Mouse (Mus musculus) CD8-positive naive resting alpha-beta T cell, adult 2 months (primary cell): Measurements from ENCODE around the gene 4933434E20Rik.
A peak's percentile ranks its signal among the peaks of the same experiment; 100 is the strongest.

Source experiments
- DNase-seq, 2 experiments: peaks; one replicate each; pipeline ENCODE4 v3.0.0; 2022; ENCODE audit warnings: low read depth in 2 of 2, low spot score in 2 of 2

4933434E20Rik gene

DNA sequence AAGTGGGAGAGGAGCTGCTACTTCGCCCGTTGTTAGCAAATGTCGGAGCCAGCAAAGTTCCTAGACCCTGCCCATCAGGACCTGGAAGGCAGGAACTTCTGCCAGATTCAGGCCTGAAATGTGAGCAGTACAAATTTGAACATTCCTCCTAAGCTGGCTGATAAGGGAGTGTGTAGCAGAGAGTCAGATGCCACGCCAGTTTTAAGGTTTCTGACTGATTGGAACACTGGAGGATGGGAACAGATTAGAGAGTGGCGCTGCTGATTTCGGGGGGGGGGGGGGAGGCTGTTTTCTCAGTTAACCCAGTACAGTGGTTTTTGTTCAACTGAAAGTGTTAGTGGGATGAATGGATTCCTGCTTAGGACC is 29.0 kb downstream of the 4933434E20Rik start:
- DNase-seq = no peak

DNA sequence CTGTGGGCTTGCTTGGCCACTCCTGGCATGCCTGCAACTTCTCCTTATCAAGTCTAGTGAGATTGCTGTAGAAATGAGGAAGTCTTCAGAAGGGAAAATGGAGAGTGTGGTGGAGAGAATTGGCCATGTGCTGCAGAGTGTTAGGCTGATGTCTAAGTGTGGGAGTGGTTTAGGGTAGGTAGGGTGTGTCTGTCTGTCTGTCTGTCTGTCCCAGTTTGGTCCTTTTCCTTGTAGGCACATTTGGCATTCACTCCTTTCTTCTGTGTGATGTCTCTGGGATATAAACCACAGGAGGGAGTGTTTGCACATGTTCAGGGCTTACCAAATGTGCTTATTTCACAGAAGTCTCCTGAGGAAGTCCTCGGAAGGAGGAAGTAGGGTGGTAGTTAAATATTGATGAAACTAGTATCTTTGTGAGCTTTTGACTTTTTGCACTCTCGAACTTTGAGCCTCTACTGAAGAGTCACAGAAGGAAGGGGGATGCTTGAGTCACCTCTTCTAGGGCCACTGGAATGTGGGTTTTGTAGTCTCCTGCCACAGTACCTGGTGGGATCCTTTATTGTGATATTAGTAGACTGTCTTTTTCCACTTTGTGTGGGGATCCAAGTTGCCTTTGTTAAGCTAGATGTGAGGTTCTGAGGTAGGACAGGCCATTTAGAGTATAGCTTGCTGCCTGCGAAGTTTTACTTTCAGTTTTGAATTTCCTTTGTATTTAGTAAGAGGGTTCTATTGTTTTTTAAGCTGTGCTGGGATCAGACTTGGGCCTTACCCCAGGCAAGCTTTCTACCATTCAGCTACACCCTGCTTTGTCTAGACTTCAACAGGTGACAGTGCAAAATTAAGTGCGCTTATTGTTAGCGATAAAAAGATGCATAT is 30.2 kb downstream of the 4933434E20Rik start:
- no peak for DNase-seq

DNA sequence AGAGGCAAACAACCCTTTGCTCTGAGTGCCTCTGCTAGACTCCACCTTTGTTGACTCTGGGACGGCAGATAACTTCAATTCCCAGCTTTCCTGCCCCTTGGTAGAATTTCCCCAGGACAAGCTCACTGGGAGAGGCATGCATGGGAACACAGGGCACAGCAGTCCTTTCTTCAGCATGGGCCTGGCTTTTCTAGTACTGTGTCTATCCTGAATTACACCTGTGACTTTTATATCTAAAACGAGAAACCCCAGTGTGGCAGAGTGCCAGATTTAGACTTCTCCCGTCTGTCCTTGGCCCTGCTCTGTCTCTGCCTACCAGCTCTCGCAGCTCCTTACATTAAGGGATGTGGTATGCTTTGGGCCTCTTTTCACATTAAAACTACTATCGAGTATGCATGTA is 31.6 kb downstream of the 4933434E20Rik start:
- DNase-seq = no peak

DNA sequence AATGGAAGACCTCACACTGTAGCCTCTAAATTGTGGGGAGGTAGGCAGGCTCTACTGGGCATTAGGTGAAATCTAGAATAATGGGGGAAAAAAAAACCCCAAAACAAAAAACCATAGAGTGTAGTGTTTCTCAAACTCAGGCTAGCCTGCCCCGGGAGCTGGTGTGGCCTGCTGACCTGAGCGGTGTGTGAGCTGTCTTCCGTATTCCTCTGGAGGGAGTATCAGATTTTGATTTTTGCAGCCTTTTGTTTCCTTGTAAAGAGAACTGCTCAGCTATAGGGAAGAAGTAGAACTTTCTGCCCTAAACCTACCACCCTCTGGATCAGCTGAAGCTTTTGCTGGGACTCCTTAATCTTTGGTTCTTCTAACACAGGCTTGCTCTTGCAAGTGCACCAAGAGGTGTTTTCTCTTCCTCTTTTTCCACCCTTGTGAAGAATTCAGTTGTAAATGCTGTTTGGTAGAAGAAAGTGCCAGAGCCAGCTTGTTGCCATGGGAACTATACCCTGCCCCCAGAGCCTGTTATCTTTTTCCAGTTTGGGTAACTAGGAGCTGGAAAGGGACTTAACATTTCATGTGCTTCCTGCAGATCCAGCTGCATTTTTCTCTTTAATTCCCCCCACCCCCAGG is 32.4 kb downstream of the 4933434E20Rik start:
- DNase-seq = no peak

DNA sequence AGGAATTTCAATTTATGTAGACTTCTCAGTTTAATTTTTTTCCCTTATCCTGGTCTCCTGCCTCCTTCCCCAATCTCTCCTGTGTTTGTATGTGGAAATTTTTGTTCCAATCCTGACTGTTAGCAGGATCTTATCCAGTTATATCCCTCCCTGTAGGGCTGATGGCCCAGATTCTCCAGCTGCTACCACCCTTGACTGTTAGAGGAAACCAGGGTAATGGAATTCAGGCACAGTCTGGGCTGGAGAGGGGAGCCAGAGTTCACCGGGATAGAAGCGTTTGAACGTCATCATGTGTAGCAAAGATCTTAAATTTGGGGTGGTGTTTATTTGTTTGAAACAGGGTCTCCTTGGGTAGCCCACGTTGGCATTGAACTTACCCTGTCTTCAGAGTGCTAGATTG is 33.4 kb downstream of the 4933434E20Rik start:
- DNase-seq = no peak

DNA sequence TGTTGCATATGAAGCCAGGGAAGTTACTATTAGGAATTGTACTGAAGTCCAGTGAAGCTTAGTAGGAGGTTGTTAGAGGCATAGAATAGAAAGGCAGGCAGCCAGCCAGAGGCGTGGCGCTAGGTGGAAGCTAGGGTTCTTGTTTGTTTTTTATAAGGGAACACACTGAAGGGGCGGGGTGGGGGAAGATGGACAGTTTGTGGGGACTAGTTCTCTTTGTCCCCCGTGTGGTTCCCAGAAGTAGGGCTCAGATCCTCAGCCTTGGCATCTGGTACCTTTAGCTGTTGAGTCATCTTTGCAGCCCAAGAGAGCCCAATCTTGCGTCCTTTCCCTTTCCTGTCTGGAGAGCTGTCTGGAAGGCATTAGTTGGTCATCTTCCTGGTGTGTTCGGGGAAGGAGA is 33.8 kb downstream of the 4933434E20Rik start:
- DNase-seq = no peak

DNA sequence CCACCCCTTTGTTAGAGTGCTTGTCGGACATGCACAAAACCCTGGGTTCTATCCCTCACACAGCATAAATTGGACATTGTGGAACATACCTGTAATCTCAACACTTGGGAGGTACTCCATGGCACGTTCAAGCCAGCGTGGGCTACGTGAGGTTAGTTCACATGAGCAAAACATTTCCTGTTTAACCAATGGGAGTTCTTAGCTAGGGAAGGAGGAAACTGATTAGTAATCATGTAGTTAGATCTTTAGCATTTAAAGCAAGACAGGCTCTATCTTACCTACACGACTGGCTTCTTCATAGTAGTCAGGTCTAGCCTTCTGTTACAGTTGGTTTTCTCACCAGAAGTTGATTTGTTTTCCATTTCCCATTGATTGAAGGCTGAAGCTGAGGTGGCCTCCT is 34.6 kb downstream of the 4933434E20Rik start:
- DNase-seq = no peak

DNA sequence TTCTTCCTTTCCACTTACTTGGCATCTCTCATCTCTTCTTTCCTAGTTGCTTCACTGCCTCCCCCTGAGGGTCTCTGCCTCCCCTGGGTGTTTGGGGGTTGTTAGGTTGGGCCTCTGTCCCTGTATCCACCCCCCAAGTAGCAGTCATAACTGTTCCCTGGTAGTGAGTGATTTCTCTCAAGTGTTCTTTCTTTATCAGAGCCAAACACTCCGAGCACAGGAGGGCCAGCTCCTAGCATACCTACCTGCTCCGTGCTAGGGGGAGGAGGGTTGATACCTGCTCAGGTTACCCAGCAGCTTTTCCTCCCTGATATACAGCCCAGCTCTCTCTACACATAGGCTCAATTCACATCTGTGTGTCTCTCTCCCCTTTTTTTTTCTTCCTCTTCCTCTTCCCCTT is 37.2 kb downstream of the 4933434E20Rik start:
- DNase-seq = no peak

DNA sequence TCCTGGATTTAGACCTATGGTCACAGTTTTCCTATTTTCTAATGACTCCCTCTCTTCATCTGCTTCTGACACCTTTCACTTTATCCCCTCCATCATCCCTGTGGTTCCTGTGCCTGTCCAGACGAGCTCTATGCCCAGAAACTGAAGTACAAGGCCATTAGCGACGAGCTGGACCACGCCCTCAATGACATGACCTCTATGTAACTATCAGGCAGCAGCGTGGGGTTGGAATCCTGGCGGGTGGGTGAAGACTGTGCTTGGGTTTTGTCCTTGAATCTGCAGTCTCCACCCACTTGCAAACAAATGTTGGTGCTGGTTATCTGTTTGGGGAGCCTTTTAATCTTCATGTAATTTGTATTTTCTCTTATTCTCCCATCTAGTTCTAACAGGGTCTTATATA is 39.5 kb downstream of the 4933434E20Rik start:
- no peak for DNase-seq

DNA sequence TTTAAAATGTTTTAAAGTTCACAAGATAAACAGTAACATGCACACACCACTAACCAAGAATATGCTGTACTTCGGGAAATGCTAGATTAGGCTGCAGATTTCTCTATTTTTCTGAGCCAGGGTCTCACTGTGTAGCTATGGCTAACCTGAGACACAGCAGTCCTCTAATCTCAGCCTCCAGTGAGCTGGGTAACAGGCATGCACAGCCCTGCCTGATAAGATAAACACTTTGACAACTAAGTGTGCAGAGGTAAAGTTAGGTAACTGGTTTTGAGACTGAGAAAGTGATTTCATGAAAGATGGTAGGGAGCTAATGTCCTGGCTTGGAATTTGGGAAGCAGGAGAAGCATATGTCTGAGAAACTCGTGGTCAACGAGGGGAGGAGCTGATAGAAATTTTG is 43.0 kb downstream of the 4933434E20Rik start:
- no peak for DNase-seq

DNA sequence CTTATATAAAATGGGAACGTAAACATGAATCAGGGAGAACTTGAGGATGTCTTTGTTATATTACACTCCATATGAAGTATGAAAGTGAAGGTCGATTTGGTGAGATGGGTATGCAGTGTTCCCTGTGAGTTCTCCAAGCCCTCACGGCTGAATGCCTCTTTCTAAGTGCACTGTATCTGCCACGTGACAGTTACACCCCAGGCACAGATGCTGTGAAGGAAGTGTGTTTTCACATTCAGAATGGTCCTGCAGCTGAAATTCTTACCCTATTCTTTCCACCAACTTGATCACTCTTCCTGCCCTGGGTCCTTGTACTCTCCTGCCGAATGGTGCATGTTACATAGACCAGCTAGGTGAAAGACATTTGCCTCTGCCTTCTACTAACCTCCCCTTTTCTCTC is 46.5 kb downstream of the 4933434E20Rik start:
- DNase-seq = no peak

DNA sequence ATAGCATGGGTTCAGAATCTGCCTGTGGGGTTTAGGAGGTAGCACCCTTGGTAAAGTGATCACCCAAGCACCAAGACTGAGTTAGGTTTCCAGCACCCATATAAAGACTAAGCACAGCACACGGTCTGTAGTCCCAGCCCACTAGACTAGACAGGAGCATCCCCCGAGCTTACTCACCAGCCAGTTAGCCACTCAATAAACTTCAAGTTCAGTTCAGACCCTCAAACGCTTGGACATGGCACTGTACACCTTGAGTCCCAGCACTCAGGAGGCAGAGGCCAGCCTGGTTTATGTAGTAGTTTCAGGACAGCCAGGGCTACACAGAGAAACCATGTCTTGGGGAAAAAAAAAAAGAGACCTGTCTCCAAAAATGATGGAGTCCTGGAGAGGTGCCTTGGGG is 49.6 kb downstream of the 4933434E20Rik start:
- DNase-seq = no peak

DNA sequence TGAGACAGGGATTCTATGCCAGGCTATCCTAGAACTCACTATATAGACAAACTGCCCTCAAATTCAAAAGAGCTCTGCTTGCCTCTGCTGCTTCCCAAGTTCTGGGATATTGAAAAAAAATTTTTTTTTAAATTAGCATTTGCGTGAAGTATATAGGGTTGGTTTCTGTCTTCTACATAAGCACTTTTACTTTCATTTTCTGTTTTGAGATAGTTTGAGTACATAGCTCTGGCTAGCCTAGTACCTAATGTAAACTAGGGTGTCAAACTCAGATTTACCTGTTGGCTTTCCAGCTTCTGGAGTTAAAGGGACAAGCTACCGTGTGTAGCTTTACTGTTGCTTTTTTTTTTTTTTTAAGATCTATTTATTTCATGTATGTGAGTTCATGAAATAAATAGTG is 50.2 kb downstream of the 4933434E20Rik start:
- DNase-seq = no peak

DNA sequence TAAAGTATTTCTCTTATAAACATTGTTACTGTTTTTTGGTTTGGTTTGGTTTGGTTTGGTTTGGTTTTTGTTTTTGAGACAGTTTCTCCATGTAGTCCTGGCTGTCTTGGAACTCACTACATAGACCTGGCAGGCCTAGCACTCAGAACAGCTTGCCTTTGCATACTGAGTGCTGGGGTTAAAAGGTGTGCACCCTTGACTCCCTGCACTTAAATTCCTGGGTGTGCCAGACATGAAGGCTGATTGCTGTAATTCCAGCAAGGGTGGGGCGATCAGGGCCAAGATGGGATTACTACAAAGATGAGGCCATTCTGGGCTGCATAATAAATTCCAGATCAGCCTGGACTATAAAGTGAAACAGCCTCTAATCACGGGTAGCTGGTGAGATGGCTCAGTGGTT is 50.8 kb downstream of the 4933434E20Rik start:
- no peak for DNase-seq

DNA sequence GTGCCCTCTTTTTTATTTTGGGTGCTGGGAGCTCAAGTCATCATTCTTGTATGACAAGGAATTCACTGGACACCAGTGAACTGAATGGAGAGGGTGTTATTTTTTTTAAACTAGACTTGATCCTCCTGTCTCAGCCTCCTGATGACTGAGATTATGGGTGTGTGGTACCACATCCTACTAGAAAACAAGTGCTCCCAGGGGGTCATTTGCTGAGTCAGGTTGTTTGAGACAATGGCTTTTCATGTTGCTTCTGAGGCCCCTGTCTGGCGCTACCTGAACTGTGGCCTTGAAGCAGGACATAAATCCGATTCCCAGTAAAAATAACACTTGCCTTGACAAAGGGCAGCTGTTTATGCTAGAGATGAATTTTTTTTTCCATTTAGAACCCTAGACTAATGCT is 51.7 kb downstream of the 4933434E20Rik start:
- no peak for DNase-seq

DNA sequence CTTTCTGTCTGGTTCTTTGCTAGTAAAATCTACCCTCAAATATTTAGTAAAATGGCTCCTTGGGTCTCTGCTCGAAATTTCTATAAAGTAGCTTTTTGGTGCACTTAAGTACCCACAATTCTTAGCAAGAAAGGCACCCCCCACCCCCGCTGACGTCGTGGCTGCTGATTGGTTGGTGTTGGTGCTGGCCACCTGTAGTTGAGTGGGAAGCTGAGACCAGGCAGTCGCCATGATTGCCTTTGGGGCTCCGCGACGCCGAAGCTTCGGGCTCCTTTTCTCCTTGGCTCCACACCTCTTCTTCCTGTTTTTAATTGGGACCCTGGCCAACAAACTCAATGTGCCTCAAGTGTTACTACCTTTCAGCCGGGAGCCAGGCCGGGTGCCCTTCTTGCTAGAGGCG is 52.5 kb downstream of the 4933434E20Rik start, which contains the start of gene Nup210l:
Gene Nup210l, plus strand, starts transcription at position 195 of the 400 bp plus-strand sequence.
- DNase-seq = no peak

DNA sequence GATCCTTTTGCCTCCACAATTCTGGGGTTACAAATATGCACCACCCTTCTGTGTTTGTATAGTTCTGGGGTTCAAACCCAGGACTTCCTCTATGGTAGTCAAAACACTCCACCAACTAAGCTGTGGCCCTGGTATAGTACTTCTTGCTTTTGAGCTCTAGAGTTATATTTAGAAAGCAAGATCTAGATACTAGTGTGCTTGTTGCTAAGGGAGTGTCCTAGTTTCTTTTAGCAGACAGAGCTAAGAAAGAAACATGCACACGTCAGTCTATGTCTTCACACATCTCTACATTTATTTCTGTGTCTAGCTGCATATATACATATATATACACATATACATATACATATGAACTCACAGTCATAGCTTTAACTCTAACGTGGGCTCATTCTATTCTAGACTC is 60.3 kb downstream of the 4933434E20Rik start:
- no peak for DNase-seq

DNA sequence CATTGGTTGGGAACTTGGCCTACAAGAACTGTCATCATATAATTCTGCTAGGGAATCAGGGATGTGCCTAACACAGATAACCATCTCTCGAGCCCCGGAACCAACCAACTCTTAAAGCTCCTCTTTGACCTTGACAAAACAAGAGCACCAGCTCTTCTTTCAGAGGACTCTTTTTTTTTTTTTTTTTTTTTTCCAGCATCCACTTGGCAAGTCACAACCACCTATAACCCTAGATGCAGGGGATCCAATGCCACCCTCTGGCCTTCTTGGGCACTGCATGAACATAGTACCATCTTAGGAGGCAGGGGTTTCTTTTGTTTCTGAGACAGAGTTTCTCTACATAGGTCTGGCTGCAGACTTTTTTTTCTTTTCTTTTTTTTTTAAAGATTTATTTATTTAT is 62.9 kb downstream of the 4933434E20Rik start:
- peak in 1 of 2 experiments; percentile 19 for DNase-seq

DNA sequence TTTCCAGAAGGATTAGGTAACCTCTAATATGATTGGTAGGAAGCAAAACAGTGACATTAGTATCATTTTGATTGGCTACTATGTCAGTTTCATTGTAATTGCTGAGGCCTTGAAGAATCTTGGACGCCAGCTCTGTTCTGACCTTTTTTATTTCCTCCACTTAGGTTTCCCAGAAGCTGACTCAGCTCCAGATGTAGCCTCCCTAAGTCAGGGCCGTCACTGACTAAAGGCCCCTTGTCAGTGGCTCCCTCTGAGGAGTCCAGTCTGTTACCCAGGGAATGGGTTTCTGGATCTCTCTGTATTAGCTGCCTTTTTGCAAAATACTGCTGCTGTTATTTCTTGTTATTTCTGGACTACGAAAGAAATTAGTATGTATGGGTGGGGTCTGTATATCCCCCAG is 64.1 kb downstream of the 4933434E20Rik start:
- no peak for DNase-seq
